Mouse (Mus musculus): Measurements from ENCODE around the gene Prim2. TPM values are rescaled to one million over a fixed set of nuclear protein-coding genes. Genes with fewer than 3 reads are reported as not detected.

The Prim2 gene
- polyA plus RNA-seq, 1 experiment from 2014 or later = 62.7 TPM

- no peaks in the 10 kb centered on the region for H3K4me1 ChIP-seq (replicated peaks; ENCODE audit: control insufficient read depth, insufficient read depth, low read length)
- no peak overlapping the region for H3K4me2 ChIP-seq
- WGBS = 75% methylated on average over 8 of the region's 8 CpGs
- no peak overlapping the region for H3K9ac ChIP-seq (ENCODE audit: low read depth, low read length)
- no peak for DNase-seq (ENCODE audit: low spot score)
- no peak overlapping the region for H3K27ac ChIP-seq (ENCODE audit: low read depth, low read length)
- no peak for ATAC-seq (replicated peaks; ENCODE audit: low FRiP score)
- H3K9me3 ChIP-seq (ENCODE audit: control insufficient read depth, low read length) = no peaks in the 10 kb centered on the region
- H3K36me3 ChIP-seq (ENCODE audit: control insufficient read depth, insufficient read depth, low read length) = no peaks in the 10 kb centered on the region
- H3K27me3 ChIP-seq (replicated peaks; ENCODE audit: control insufficient read depth, insufficient read depth, low read length) = no peaks in the 10 kb centered on the region
- no peak overlapping the region for H3K4me3 ChIP-seq (ENCODE audit: low read depth, low read length)
Observed at GRCm38 (mm10) chr1:33515124-33515523, 154.5 kb downstream of the Prim2 start.

GRCm38 (mm10) chr1:33511310-33511709, 158.3 kb downstream of the Prim2 start:
- Histone ChIP-seq H3K4me1 (replicated peaks; ENCODE audit: control insufficient read depth, insufficient read depth, low read length) (no peaks in the 10 kb centered on the region), H3K9me3 (ENCODE audit: control insufficient read depth, low read length) (no peaks in the 10 kb centered on the region), H3K4me2 (no peak overlapping the region), H3K9ac (ENCODE audit: low read depth, low read length) (no peak overlapping the region), H3K27me3 (replicated peaks; ENCODE audit: control insufficient read depth, insufficient read depth, low read length) (no peaks in the 10 kb centered on the region), H3K27ac (ENCODE audit: low read depth, low read length) (no peak overlapping the region), H3K36me3 (ENCODE audit: control insufficient read depth, insufficient read depth, low read length) (no peaks in the 10 kb centered on the region), H3K4me3 (ENCODE audit: low read depth, low read length) (no peak overlapping the region)
- no peak for ATAC-seq (replicated peaks; ENCODE audit: low FRiP score)
- WGBS = 88% methylated on average over 4 of the region's 4 CpGs
- DNase-seq (ENCODE audit: low spot score) = no peak

- Histone ChIP-seq H3K4me1 (replicated peaks; ENCODE audit: control insufficient read depth, insufficient read depth, low read length) (peaks cover 5% of the 10 kb centered on the region; the same call in 1 of the 2 replicates), H3K9me3 (ENCODE audit: control insufficient read depth, low read length) (no peaks in the 10 kb centered on the region), H3K4me2 (no peak overlapping the region), H3K9ac (ENCODE audit: low read depth, low read length) (no peak overlapping the region), H3K4me3 (ENCODE audit: low read depth, low read length) (no peak overlapping the region), H3K36me3 (ENCODE audit: control insufficient read depth, insufficient read depth, low read length) (0 out of 2 replicates have a peak, but pooled peaks cover 2% of the 10 kb centered on the region), H3K27me3 (replicated peaks; ENCODE audit: control insufficient read depth, insufficient read depth, low read length) (no peaks in the 10 kb centered on the region), H3K27ac (ENCODE audit: low read depth, low read length) (no peak overlapping the region)
- ATAC-seq (replicated peaks; ENCODE audit: low FRiP score) (no peak), DNase-seq (ENCODE audit: low spot score) (no peak)
- WGBS = 90% methylated on average over 5 of the region's 5 CpGs
Observed at GRCm38 (mm10) chr1:33504371-33504770, 165.2 kb downstream of the Prim2 start.

- DNase-seq (ENCODE audit: low spot score) (no peak), ATAC-seq (replicated peaks; ENCODE audit: low FRiP score) (no peak)
- no peaks in the 10 kb centered on the region for H3K9me3 ChIP-seq (ENCODE audit: control insufficient read depth, low read length)
- no peak overlapping the region for H3K27ac ChIP-seq (ENCODE audit: low read depth, low read length)
- H3K4me1 ChIP-seq (replicated peaks; ENCODE audit: control insufficient read depth, insufficient read depth, low read length) = peaks cover 5% of the 10 kb centered on the region; the same call in 1 of the 2 replicates
- H3K27me3 ChIP-seq (replicated peaks; ENCODE audit: control insufficient read depth, insufficient read depth, low read length) = no peaks in the 10 kb centered on the region
- WGBS = 54% methylated on average over 7 of the region's 7 CpGs
- H3K4me3 ChIP-seq (ENCODE audit: low read depth, low read length) = no peak overlapping the region
- H3K4me2 ChIP-seq = no peak overlapping the region
- H3K9ac ChIP-seq (ENCODE audit: low read depth, low read length) = no peak overlapping the region
- H3K36me3 ChIP-seq (ENCODE audit: control insufficient read depth, insufficient read depth, low read length) = 0 out of 2 replicates have a peak, but pooled peaks cover 2% of the 10 kb centered on the region
Observed at GRCm38 (mm10) chr1:33502890-33503289, 166.7 kb downstream of the Prim2 start.

GRCm38 (mm10) chr1:33502298-33502697, 167.3 kb downstream of the Prim2 start:
- Histone ChIP-seq H3K4me1 (replicated peaks; ENCODE audit: control insufficient read depth, insufficient read depth, low read length) (peaks cover 5% of the 10 kb centered on the region; the same call in 1 of the 2 replicates), H3K27ac (ENCODE audit: low read depth, low read length) (no peak overlapping the region), H3K27me3 (replicated peaks; ENCODE audit: control insufficient read depth, insufficient read depth, low read length) (no peaks in the 10 kb centered on the region), H3K4me2 (no peak overlapping the region), H3K9ac (ENCODE audit: low read depth, low read length) (no peak overlapping the region), H3K36me3 (ENCODE audit: control insufficient read depth, insufficient read depth, low read length) (0 out of 2 replicates have a peak, but pooled peaks cover 2% of the 10 kb centered on the region), H3K4me3 (ENCODE audit: low read depth, low read length) (no peak overlapping the region), H3K9me3 (ENCODE audit: control insufficient read depth, low read length) (no peaks in the 10 kb centered on the region)
- no peak for DNase-seq (ENCODE audit: low spot score)
- 65% methylated on average over 1 of the region's 1 CpGs for WGBS
- no peak for ATAC-seq (replicated peaks; ENCODE audit: low FRiP score)

GRCm38 (mm10) chr1:33500111-33500510, 169.5 kb downstream of the Prim2 start:
- H3K27ac ChIP-seq (ENCODE audit: low read depth, low read length) = no peak overlapping the region
- H3K27me3 ChIP-seq (replicated peaks; ENCODE audit: control insufficient read depth, insufficient read depth, low read length) = no peaks in the 10 kb centered on the region
- DNase-seq (ENCODE audit: low spot score) = no peak
- WGBS = 83% methylated on average over 9 of the region's 9 CpGs
- H3K9me3 ChIP-seq (ENCODE audit: control insufficient read depth, low read length) = no peaks in the 10 kb centered on the region
- ATAC-seq (replicated peaks; ENCODE audit: low FRiP score) = no peak
- peaks cover 5% of the 10 kb centered on the region; the same call in 1 of the 2 replicates for H3K4me1 ChIP-seq (replicated peaks; ENCODE audit: control insufficient read depth, insufficient read depth, low read length)
- H3K36me3 ChIP-seq (ENCODE audit: control insufficient read depth, insufficient read depth, low read length) = peaks cover 2% of the 10 kb centered on the region; the same call in 1 of the 2 replicates
- H3K9ac ChIP-seq (ENCODE audit: low read depth, low read length) = no peak overlapping the region
- no peak overlapping the region for H3K4me2 ChIP-seq
- H3K4me3 ChIP-seq (ENCODE audit: low read depth, low read length) = no peak overlapping the region

GRCm38 (mm10) chr1:33499603-33500002, 170.0 kb downstream of the Prim2 start:
- peaks cover 2% of the 10 kb centered on the region; the same call in 1 of the 2 replicates for H3K36me3 ChIP-seq (ENCODE audit: control insufficient read depth, insufficient read depth, low read length)
- DNase-seq (ENCODE audit: low spot score) (no peak), ATAC-seq (replicated peaks; ENCODE audit: low FRiP score) (peak; percentile 76; the same call in 1 of the 2 replicates)
- H3K4me2 ChIP-seq = no peak overlapping the region
- no peak overlapping the region for H3K9ac ChIP-seq (ENCODE audit: low read depth, low read length)
- 60% methylated on average over 4 of the region's 4 CpGs for WGBS
- H3K9me3 ChIP-seq (ENCODE audit: control insufficient read depth, low read length) = no peaks in the 10 kb centered on the region
- H3K27me3 ChIP-seq (replicated peaks; ENCODE audit: control insufficient read depth, insufficient read depth, low read length) = no peaks in the 10 kb centered on the region
- peaks cover 5% of the 10 kb centered on the region; the same call in 1 of the 2 replicates for H3K4me1 ChIP-seq (replicated peaks; ENCODE audit: control insufficient read depth, insufficient read depth, low read length)
- no peak overlapping the region for H3K4me3 ChIP-seq (ENCODE audit: low read depth, low read length)
- no peak overlapping the region for H3K27ac ChIP-seq (ENCODE audit: low read depth, low read length)

- Histone ChIP-seq H3K27ac (ENCODE audit: low read depth, low read length) (no peak overlapping the region), H3K27me3 (replicated peaks; ENCODE audit: control insufficient read depth, insufficient read depth, low read length) (no peaks in the 10 kb centered on the region), H3K36me3 (ENCODE audit: control insufficient read depth, insufficient read depth, low read length) (no peaks in the 10 kb centered on the region; the same call in 1 of the 2 replicates), H3K4me1 (replicated peaks; ENCODE audit: control insufficient read depth, insufficient read depth, low read length) (peaks cover 5% of the 10 kb centered on the region; the same call in 1 of the 2 replicates), H3K9me3 (ENCODE audit: control insufficient read depth, low read length) (no peaks in the 10 kb centered on the region), H3K4me3 (ENCODE audit: low read depth, low read length) (no peak overlapping the region), H3K9ac (ENCODE audit: low read depth, low read length) (no peak overlapping the region), H3K4me2 (no peak overlapping the region)
- ATAC-seq (replicated peaks; ENCODE audit: low FRiP score) (no peak), DNase-seq (ENCODE audit: low spot score) (no peak)
- 81% methylated on average over 4 of the region's 4 CpGs for WGBS
Observed at GRCm38 (mm10) chr1:33496128-33496527, 173.5 kb downstream of the Prim2 start.

- 70% methylated on average over 3 of the region's 3 CpGs for WGBS
- DNase-seq (ENCODE audit: low spot score) (no peak), ATAC-seq (replicated peaks; ENCODE audit: low FRiP score) (no peak)
- H3K27ac ChIP-seq (ENCODE audit: low read depth, low read length) = no peak overlapping the region
- H3K9me3 ChIP-seq (ENCODE audit: control insufficient read depth, low read length) = no peaks in the 10 kb centered on the region
- no peaks in the 10 kb centered on the region for H3K27me3 ChIP-seq (replicated peaks; ENCODE audit: control insufficient read depth, insufficient read depth, low read length)
- no peak overlapping the region for H3K4me3 ChIP-seq (ENCODE audit: low read depth, low read length)
- H3K4me1 ChIP-seq (replicated peaks; ENCODE audit: control insufficient read depth, insufficient read depth, low read length) = peaks cover 5% of the 10 kb centered on the region; the same call in 1 of the 2 replicates
- H3K9ac ChIP-seq (ENCODE audit: low read depth, low read length) = no peak overlapping the region
- no peaks in the 10 kb centered on the region; the same call in 1 of the 2 replicates for H3K36me3 ChIP-seq (ENCODE audit: control insufficient read depth, insufficient read depth, low read length)
- no peak overlapping the region for H3K4me2 ChIP-seq
Observed at GRCm38 (mm10) chr1:33495586-33495985, 174.0 kb downstream of the Prim2 start.
